Mouse (Mus musculus) stomach, postnatal 0 days (tissue): ENCODE measurements around the gene Vapb. TPM values are rescaled to one million over a fixed set of nuclear protein-coding genes. Genes with fewer than 3 reads are reported as not detected.

Experiments
- ATAC-seq: fragments of 200-750 bp; cut with Nextera tagmentation; 2 replicates; pipeline ENCODE4 v1.8.0; 2017; ENCODE audit not compliant: low FRiP score, low TSS enrichment
- DNase-seq: peaks from one replicate; pipeline ENCODE4 v3.0.0-alpha.2; 2016; ENCODE audit warnings: low spot score
- H3K27ac ChIP-seq: fragments of 300-500 bp; sonication (generic); replicated peaks from 2 replicates; pipeline ENCODE4 v1.5.1; 2014; ENCODE audit warnings: mild to moderate bottlenecking, control low read depth
- H3K27me3 ChIP-seq: fragments of 300-500 bp; sonication (generic); 2 replicates; pipeline ENCODE4 v1.6.1; 2014; ENCODE audit warnings: low read length; ENCODE audit not compliant: control insufficient read depth, insufficient read depth
- H3K36me3 ChIP-seq: fragments of 300-500 bp; sonication (generic); 2 replicates; pipeline ENCODE4 v1.6.1; 2014; ENCODE audit warnings: low read length, mixed read lengths; ENCODE audit not compliant: control insufficient read depth, insufficient read depth
- H3K4me1 ChIP-seq: fragments of 300-500 bp; sonication (generic); replicated peaks from 2 replicates; pipeline ENCODE4 v1.6.1; 2014; ENCODE audit warnings: antibody characterized with exemption; ENCODE audit not compliant: control insufficient read depth, insufficient read depth
- H3K4me2 ChIP-seq: fragments of 300-500 bp; sonication (generic); replicated peaks from 2 replicates; pipeline ENCODE4 v1.6.1; 2014; ENCODE audit warnings: low read depth, mild to moderate bottlenecking, control low read depth, moderate library complexity
- H3K4me3 ChIP-seq: fragments of 300-500 bp; sonication (generic); 2 replicates; pipeline ENCODE4 v1.5.1; 2014; ENCODE audit warnings: low read depth, low read length, control low read depth
- H3K9ac ChIP-seq: fragments of 300-500 bp; sonication (generic); 2 replicates; pipeline ENCODE4 v1.6.1; 2014; ENCODE audit warnings: mild to moderate bottlenecking, low read length, control low read depth, mixed read lengths
- H3K9me3 ChIP-seq: fragments of 300-500 bp; sonication (generic); 2 replicates; pipeline ENCODE4 v1.6.1; 2016; ENCODE audit warnings: low read length; ENCODE audit not compliant: control insufficient read depth
- CTCF ChIP-seq: IDR thresholded peaks from 2 replicates; pipeline ENCODE4 v1.5.1; 2016; ENCODE audit warnings: antibody characterized with exemption, low read depth, mild to moderate bottlenecking, moderate library complexity
- EP300 ChIP-seq: optimal IDR thresholded peaks from 2 replicates; pipeline ENCODE3; 2016; ENCODE audit warnings: antibody characterized with exemption
- WGBS: fragments of 180-500 bp; shearing (Covaris S2); extraction: QIAGEN DNeasy Blood & Tissue Kit; methylation state at CpG from one replicate; pipeline ENCODE4 v1.1.7; 2014; 5-methylcytosine and 5-hydroxymethylcytosine counted together
- microRNA-seq: library from miRNA; unstranded; fragments of <30 nt; microRNA quantifications from one replicate; pipeline ENCODE4, GENCODE M21; 2016
- polyA plus RNA-seq: library from polyadenylated mRNA; unstranded; fragments of >200 nt; fragmentation: Nextera tagmentation; extraction: Ambion mirVana; gene quantifications from 2 replicates; pipeline ENCODE4 v1.2.1, GENCODE M21; 2015

Gene Vapb
- polyA plus RNA-seq, 1 experiment from 2014 or later = 11.1 TPM

DNA sequence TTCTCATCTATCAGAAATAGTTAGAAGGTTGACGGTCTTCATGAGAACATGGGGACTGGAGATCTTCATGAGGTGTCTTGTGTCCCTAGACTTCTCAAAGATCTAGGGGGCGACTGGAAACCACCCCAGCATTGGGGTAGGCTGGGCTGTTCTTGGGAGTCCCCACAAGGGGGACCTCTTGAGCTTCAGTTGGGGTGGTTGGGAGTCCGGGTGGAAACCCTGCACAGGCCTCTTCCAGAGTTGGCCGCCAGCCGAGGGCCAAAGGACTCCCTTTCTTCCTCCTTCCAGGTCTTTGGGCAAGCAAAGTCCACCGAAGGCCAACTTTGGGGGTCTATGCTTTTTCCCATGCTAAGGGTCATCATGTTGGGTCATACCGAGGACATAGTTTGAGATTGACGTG, 74.5 kb downstream of the Vapb start:
- Histone ChIP-seq H3K4me2 (no peak overlapping the region), H3K9ac (no peak overlapping the region), H3K27me3 (no peaks in the 10 kb centered on the region), H3K4me1 (no peaks in the 10 kb centered on the region), H3K9me3 (no peaks in the 10 kb centered on the region), H3K36me3 (no peaks in the 10 kb centered on the region), H3K4me3 (no peak overlapping the region), H3K27ac (no peak overlapping the region)
- WGBS = 88% methylated on average over 8 of the region's 8 CpGs
- DNase-seq (no peak), ATAC-seq (no peak)
- TF ChIP-seq CTCF (peak; percentile 55), EP300 (no peak)

DNA sequence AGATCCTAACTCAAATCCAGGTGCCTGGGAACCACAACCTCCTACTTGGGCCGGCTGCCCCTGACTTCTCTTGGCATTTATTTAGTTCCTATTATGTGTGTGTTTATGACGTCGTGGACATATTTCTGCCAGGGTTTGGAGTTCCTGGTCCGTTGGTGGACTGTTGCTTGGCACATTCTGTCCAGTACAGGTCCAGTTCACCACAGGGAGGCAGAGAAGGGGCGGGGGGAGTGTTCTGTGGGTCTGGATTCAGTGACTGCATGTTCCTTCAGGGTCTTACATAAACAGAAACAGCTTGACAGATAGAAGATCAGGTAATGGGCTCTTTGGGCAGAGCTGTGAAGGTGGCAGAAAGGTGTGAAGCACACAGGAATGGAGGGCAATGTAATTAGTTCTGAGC, 75.8 kb downstream of the Vapb start:
- Histone ChIP-seq H3K36me3 (no peaks in the 10 kb centered on the region), H3K9me3 (no peaks in the 10 kb centered on the region), H3K4me3 (no peak overlapping the region), H3K27me3 (no peaks in the 10 kb centered on the region), H3K9ac (no peak overlapping the region), H3K27ac (no peak overlapping the region), H3K4me1 (no peaks in the 10 kb centered on the region), H3K4me2 (no peak overlapping the region)
- no peak for ATAC-seq
- no peak for DNase-seq
- TF ChIP-seq CTCF = no peak
- no peak for TF ChIP-seq EP300
- WGBS = 71% methylated on average over 5 of the region's 5 CpGs

DNA sequence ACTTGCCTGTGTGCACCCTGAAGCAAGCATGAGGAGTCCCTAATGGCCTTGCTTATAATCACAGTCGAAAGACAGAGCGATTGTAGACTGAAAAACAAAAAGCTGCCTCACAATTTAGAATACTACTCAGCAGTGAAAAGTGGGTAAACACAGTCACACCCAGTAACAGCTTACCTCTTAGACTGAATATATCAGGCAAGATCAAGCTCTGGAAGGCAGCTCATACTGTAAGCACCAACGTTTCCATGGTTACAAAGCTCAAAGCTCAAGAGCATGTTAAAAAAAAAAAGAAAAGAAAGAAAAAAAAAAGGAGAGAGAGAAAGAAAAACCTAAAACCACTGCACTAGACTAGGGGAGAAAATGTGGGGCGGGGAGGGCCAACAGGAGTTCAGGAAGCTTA, 89.0 kb downstream of the Vapb start:
- 89% methylated on average over 4 of the region's 4 CpGs for WGBS
- Histone ChIP-seq H3K4me3 (no peak overlapping the region), H3K4me1 (no peaks in the 10 kb centered on the region), H3K27me3 (no peaks in the 10 kb centered on the region), H3K9ac (no peak overlapping the region), H3K9me3 (no peaks in the 10 kb centered on the region), H3K4me2 (no peak overlapping the region), H3K27ac (no peak overlapping the region), H3K36me3 (no peaks in the 10 kb centered on the region)
- TF ChIP-seq CTCF (no peak), EP300 (no peak)
- ATAC-seq = no peak
- no peak for DNase-seq

DNA sequence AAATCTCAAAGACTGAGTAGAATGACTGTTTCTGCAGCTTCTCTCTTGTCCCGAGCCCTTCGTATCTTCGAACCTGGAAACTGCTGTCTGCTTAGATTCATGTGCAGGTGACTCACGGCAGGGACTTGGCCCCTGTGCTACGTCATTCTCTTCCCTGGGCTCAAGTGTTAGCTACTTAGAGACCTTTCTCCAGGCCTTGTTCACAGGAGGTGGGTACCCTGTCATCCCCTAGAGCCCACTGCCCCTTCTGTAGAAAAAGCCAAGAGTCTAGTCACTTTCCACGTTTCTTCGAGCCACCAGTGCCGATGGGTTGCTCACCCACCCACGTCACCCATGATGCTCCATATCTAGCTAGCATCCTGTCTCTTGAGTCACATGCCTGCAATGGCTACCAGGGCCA, 89.9 kb downstream of the Vapb start:
- Histone ChIP-seq H3K9me3 (no peaks in the 10 kb centered on the region), H3K4me1 (no peaks in the 10 kb centered on the region), H3K9ac (no peak overlapping the region), H3K4me3 (no peak overlapping the region), H3K4me2 (no peak overlapping the region), H3K27ac (no peak overlapping the region), H3K36me3 (no peaks in the 10 kb centered on the region), H3K27me3 (no peaks in the 10 kb centered on the region)
- ATAC-seq (no peak), DNase-seq (no peak)
- WGBS = 89% methylated on average over 9 of the region's 9 CpGs
- TF ChIP-seq EP300 = no peak
- TF ChIP-seq CTCF = no peak

DNA sequence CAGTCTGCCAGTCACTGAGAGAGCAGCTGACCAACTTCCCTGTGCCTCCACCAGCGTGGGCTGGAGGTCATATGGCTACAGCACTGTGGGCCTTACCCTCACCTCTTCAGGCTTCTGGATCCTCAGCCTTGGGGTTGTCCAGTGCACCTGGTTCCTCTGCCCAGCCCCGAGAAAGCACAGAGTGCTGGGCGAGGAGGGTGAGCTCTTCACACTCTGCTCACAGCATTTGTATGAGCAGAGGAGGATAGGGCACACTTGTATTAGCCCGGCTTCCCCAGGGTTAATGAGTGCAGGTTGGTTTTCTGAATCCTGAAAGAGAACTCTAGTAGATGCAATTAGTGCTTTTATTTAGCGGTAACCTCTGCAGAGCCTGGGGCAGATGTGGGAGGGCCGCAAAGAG, 90.8 kb downstream of the Vapb start:
- Histone ChIP-seq H3K4me1 (no peaks in the 10 kb centered on the region), H3K36me3 (no peaks in the 10 kb centered on the region), H3K4me2 (no peak overlapping the region), H3K9me3 (no peaks in the 10 kb centered on the region), H3K9ac (no peak overlapping the region), H3K4me3 (no peak overlapping the region), H3K27me3 (no peaks in the 10 kb centered on the region), H3K27ac (no peak overlapping the region)
- no peak for DNase-seq
- WGBS = 89% methylated on average over 6 of the region's 6 CpGs
- TF ChIP-seq EP300 = no peak
- no peak for TF ChIP-seq CTCF
- no peak for ATAC-seq

DNA sequence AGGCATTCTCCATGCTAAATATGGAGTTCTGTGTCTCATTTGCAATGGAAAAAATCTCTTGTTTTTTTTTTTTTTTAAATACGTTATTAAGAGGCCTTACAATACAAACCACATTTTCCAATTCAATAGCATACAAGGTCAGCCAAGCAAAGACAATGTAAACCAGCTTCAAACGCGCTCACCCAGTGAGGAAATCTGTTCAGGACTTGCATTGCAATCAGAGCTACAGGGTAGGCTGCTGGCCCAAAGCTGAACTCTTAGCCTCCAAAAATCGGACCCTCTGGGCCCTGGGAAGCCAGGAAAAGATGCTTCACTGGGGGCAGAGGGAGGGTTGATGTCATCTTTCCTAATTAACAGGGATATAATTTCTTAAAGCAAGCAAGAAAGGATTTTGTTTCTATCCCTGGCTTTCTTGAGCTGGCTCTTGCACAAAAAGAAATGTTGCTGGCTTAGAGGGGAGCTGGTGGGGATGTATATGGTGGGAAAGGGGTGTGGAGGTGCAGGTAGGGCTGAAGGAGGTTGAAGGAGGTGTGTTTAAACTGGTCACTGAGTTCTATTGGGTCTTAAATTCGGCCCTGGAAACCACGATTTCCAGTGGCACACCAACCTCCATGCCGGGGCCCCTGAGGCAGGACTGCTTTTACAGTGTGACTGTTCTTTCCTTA, 95.6 kb downstream of the Vapb start:
- WGBS = 66% methylated on average over 7 of the region's 7 CpGs
- Histone ChIP-seq H3K4me3 (no peak overlapping the region), H3K27ac (no peak overlapping the region), H3K27me3 (no peaks in the 10 kb centered on the region), H3K4me2 (no peak overlapping the region), H3K9ac (no peak overlapping the region), H3K9me3 (no peaks in the 10 kb centered on the region), H3K36me3 (no peaks in the 10 kb centered on the region), H3K4me1 (no peaks in the 10 kb centered on the region)
- no peak for ATAC-seq
- TF ChIP-seq EP300 (no peak), CTCF (no peak)
- DNase-seq = no peak

Small RNAs within 50 kb of the gene (microRNA-seq; reads per million reads assigned to microRNA genes)
- gene Mir6340 = not detected

Other genes with a start within 250 kb of the Vapb start
- gene 1700021F07Rik, start 214.9 kb upstream of the Vapb start, polyA plus RNA-seq = not detected in 2 replicates
- gene Ankrd60, start 159.1 kb upstream of the Vapb start, polyA plus RNA-seq = not detected in 2 replicates
- gene Rab22a, start 77.8 kb upstream of the Vapb start, polyA plus RNA-seq = 27.1 and 29.7 TPM in 2 replicates
- not detected in 2 replicates for gene 1700010B08Rik, start 18.1 kb upstream of the Vapb start, polyA plus RNA-seq